Mouse (Mus musculus) frontal cortex, postnatal 14 days (tissue): ENCODE data around the gene Tectb.
"Not testable (repeated sequence)": the region's sequence is repeated elsewhere in the genome, so short reads cannot be mapped to it uniquely, and the experiment has no call there.

Experiments used
- DNase-seq, 2 experiments: peaks; one replicate each; pipeline ENCODE4 v3.0.0; 2022; ENCODE audit warnings: low spot score in 2 of 2

Tectb gene

GRCm38 (mm10) chr19:55180433-55180832, at the start of gene Tectb:
TSS of gene Tectb (plus strand) at chr19:55180733.
- DNase-seq, result no peak

DNA sequence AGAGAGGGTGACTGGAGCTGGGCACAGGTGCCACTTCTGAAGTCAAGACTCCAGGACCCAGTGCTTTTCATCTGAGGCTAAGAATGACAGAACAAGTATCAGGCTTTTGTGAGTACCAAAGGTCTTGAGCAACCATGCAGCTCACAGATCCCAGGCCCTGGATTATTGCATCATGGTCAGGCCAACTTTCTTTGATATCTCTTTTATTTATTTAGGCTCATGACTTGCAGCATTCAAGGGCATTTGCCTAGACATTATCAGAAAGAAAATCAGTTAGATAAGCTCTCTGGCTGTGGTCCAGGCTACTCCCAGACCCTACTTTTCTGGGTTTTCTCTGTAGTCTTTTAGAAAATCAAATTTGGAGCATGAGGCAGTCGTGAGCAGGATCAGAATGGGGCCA, 48.8 kb upstream of the Tectb start:
- no peak for DNase-seq

DNA sequence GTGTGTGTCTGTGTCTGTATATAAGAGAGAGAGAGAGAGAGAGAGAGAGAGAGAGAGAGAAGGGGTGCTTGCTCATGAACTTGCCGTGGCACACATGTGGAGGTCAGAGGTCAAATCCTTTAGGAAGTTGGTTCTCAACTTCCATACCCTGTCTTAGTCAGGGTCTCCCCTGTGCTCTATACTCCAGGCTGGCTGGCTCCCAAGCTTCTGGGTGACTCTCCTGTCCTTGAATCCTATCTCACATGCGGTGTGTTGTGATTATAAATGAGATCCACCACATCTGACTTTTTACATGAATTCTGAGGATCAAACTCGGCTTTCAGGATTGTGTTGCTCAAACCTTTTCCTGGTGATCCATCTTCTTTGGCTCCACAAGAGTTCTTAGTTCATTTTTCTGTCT, 48.1 kb upstream of the Tectb start:
- DNase-seq, result no peak

GRCm38 (mm10) chr19:55134521-55134920, 46.0 kb upstream of the Tectb start:
- no peak for DNase-seq

GRCm38 (mm10) chr19:55135918-55136317, 44.6 kb upstream of the Tectb start:
- DNase-seq, result no peak

DNA sequence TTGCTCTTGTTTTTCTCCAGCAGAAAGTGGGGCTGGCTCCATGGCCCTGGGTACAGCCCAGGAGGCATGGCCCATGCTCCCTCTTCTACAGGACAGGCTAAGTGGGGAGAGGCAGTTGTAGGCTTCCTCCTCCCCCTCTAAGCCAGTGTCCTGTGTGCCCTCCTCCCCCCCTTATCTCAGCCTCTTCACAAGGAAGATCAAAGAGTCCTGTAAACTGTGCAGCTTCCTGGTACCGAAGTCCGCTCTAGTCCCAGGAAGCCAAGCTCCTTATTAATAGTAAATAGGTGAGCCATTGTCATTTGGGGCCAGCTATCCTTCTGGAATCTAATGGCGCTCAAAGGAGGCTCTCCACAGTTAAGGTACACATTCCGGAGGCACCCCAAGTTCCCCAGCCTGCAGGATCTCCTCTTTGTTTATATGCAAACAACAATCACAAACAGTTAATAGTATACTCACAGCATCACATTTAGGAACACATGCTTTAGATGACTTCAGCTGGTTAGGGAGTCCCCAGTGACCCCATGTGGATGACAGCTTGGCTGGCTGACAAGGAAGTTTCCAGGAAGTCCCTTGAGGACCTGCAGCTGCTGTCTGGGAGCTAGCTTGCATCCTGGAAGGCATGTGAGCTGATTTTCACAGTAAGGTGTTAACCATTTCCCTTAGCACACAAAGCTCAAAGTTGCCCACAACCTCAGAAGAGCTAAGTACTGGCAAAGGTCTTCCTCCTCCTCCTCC, 43.7 kb upstream of the Tectb start:
- DNase-seq, result no peak

GRCm38 (mm10) chr19:55137884-55138283, 42.6 kb upstream of the Tectb start:
- DNase-seq, result no peak

- DNase-seq, result no peak
Observed at GRCm38 (mm10) chr19:55138506-55138905, 42.0 kb upstream of the Tectb start.

- no peak for DNase-seq
Observed at GRCm38 (mm10) chr19:55139301-55139700, 41.2 kb upstream of the Tectb start.

DNA sequence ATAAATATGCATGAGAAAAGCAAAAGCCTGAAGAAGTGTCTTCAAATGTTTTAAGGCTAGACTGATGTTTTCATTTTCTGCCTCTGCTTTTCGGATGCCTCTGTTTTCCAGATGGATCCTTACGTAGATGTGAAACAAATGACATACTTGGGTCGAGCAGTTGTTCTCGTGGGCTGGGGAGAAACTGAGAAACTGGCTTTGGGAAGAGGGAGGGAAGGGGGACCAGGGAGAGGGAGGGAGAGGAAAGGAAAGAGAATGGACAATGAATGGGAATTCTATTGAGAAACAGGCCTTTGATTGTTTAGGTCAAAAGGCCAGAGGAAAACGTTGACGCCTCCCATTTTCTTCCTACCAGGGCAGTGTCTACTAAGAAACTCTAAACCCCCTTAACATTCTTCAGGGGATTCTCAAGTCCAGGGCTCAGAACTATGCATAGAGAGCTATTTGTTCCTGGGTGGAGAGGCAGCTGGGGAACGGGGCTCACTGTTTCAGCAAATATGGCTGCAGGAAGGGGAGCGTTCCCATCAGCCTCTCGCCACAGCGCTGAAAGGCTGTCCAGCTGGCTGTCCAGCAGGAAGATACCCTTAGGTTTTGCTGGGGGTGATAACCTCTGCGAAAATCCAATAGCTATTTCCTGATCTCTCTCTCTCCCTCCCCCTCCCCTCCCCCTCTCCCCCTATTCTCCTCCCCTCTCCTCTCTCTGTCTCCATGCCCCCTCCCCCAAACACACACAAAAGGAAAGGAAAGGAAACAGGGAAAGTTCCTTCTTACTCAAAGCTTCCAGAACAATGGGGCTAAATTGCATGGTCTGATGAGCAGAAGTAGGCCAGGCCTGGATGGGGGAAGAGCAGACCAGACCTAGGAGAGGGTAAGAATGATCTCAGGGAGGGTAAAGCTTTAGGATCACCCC, 36.9 kb upstream of the Tectb start:
- DNase-seq, result no peak

- no peak for DNase-seq
Observed at GRCm38 (mm10) chr19:55144691-55145090, 35.8 kb upstream of the Tectb start.

GRCm38 (mm10) chr19:55145136-55145535, 35.4 kb upstream of the Tectb start:
- DNase-seq, result no peak

GRCm38 (mm10) chr19:55147568-55147967, 33.0 kb upstream of the Tectb start:
- no peak for DNase-seq

DNA sequence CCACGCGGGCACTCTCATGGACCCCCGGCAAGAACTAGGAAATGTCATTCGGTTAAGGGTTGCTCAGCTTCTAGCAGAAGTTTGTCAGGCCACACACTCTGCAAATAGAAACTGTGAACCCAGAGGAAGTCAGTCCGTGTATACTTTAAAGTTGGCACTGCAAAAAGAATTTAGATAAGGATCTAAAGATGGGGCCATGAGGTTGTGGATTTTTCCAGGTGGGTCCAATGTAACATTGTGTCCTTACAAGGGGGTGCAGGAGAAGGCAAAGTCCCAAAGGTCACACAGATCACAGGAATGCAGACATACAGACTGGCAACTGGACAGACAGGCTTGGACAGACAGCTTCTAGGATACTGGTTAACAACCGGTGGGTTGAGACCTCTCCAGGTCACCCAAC, 32.4 kb upstream of the Tectb start:
- DNase-seq, result no peak

DNA sequence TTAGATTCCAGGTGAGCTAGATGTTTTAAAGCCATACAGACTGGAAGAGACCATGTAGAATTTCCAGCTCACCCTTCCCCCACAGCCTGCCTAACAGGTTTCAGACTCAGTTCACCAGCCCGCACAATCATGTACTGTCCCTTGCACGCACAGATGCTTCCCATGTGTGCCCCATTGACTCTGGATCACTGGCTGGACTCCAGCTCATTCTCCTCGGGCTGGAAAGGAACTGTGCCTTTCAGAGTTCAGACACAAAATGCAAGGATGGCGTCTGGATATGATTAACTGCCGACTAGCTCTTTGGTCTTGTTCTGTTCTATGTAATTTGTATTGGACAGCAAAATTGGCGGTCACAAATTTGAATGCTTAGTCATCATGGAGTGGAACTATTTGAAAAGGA, 30.9 kb upstream of the Tectb start:
- no peak for DNase-seq

GRCm38 (mm10) chr19:55152274-55152673, 28.3 kb upstream of the Tectb start:
- not testable (repeated sequence) for DNase-seq

DNA sequence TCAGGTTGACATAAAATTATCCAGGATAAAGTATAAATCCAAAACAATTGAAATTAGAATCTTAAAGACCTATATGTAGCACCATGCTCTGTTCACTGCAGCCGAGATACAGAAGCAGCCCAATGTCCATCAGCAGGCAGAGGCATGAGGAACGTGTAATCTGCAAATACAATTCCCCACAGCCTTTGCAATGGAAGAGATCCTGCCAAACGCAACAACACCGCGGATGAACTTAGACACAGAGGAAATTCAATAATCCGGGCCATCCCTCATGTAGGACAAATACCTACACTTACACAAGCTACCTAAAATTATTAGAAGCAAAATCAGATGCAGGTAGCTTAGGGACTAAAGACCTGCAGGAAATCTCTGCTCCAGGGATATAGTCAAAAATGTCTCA, 27.6 kb upstream of the Tectb start:
- DNase-seq, result no peak

GRCm38 (mm10) chr19:55157029-55157428, 23.5 kb upstream of the Tectb start:
- DNase-seq, result no peak

DNA sequence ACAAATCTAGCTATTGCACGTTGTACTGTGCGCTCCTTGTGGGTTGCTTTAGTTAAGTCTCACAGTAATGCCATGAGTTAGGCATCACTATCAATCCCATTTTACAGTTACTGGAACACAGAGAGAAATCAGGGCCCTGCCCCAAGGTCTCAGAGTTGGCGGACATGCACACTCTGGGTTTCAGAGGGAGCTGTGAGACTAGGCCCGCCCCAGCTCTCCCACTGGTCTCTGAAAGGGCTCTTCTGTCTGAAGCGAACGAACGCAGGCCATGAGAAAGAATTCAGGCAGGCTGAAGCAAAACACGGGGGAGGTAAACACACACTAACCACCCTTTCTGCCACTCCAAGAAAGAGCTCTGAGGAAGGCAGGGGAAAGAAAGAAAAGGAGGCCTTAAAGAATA, 21.9 kb upstream of the Tectb start:
- no peak for DNase-seq

DNA sequence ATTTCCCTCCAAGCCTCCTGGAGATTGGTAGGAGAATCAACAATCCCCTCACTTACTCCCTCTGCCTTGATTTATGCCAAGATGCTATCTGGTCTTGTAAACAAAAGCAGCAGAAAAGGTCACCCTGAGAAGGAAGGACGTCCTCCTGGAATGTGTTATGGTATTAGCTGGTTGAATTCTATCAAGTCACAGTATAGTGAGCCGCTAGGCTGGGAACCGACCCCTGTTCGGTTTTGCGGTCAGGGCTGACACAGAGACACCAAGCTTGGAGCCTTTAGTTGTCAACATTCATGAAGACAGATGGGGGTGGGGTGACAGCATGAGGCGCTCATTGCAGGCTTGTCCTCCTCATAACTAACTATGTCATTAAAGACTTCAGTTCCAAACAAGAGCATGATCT, 20.7 kb upstream of the Tectb start:
- no peak for DNase-seq

DNA sequence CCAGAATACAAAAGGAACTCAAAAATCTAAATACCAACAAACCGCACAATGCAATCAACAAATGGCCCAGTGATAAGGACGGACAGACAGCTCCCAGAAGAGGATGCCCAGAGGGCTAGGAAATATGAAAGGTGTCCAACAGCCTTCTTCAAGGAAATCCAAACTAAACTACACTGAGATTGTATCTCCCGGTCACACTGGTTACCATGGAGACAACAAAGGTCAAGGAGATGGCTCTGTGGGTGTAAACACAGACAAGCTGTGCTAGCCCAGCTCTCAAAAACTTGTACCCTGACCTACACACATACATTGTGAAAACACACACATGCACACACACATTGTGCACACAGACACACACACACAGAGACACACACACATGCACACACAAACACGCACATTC, 18.3 kb upstream of the Tectb start:
- no peak for DNase-seq

GRCm38 (mm10) chr19:55164162-55164561, 16.4 kb upstream of the Tectb start:
- no peak for DNase-seq
